Mouse (Mus musculus): ENCODE results near the gene Carns1. TPM values are rescaled to one million over a fixed set of nuclear protein-coding genes. Genes with fewer than 3 reads are reported as not detected.

Carns1 gene
- polyA plus RNA-seq, 1 experiment from 2014 or later: 3.9 TPM

- H3K27me3 ChIP-seq (ENCODE audit: insufficient read depth, poor library complexity, severe bottlenecking): no peaks in the 10 kb centered on the region
- WGBS: 6% methylated on average over 42 of the region's 42 CpGs
- peaks cover 39% of the 10 kb centered on the region for H3K36me3 ChIP-seq
These were observed 12.4 kb downstream of the Carns1 start, which contains the start of gene Rps6kb2 for GRCm38 (mm10) chr19:4162646-4163542. Gene Rps6kb2, minus strand, starts transcription at chr19:4163354.

GRCm38 (mm10) chr19:4159049-4159448 is 16.2 kb downstream of the Carns1 start:
- Histone ChIP-seq H3K4me1 (replicated peaks) (peaks cover 27% of the 10 kb centered on the region), H3K27ac (no peak overlapping the region), H3K36me3 (peaks cover 67% of the 10 kb centered on the region), H3K4me3 (no peak overlapping the region), H3K27me3 (ENCODE audit: insufficient read depth, poor library complexity, severe bottlenecking) (no peaks in the 10 kb centered on the region), H3K9me3 (no peaks in the 10 kb centered on the region)
- no peak for DNase-seq (ENCODE audit: low spot score)
- 97% methylated on average over 8 of the region's 8 CpGs for WGBS

More at GRCm38 (mm10) chr19:4162646-4163542, 12.4 kb downstream of the Carns1 start, which contains the start of gene Rps6kb2:
- Histone ChIP-seq H3K4me1 (replicated peaks) (peaks cover 25% of the 10 kb centered on the region), H3K4me3 (peak within 1 kb of the TSS; percentile 82), H3K9me3 (no peaks in the 10 kb centered on the region), H3K27ac (peak within 1 kb of the TSS; percentile 86)
- peak; percentile 95 for DNase-seq (ENCODE audit: low spot score)

- Histone ChIP-seq H3K36me3 (peaks cover 88% of the 10 kb centered on the region), H3K9me3 (no peaks in the 10 kb centered on the region)
These were observed 18.5 kb downstream of the Carns1 start for GRCm38 (mm10) chr19:4156771-4157170.

GRCm38 (mm10) chr19:4156073-4156579 is 19.2 kb downstream of the Carns1 start:
- H3K27ac ChIP-seq: peak overlapping the region; percentile 76
- WGBS: 75% methylated on average over 20 of the region's 20 CpGs
- peaks cover 88% of the 10 kb centered on the region for H3K36me3 ChIP-seq

More at GRCm38 (mm10) chr19:4156771-4157170, 18.5 kb downstream of the Carns1 start:
- no peak overlapping the region for H3K27ac ChIP-seq
- no peak for DNase-seq (ENCODE audit: low spot score)
- H3K4me3 ChIP-seq: no peak overlapping the region
- WGBS: 92% methylated on average over 12 of the region's 12 CpGs
- no peaks in the 10 kb centered on the region for H3K27me3 ChIP-seq (ENCODE audit: insufficient read depth, poor library complexity, severe bottlenecking)
- H3K4me1 ChIP-seq (replicated peaks): peaks cover 17% of the 10 kb centered on the region

GRCm38 (mm10) chr19:4155223-4156072 is 19.8 kb downstream of the Carns1 start:
- peaks cover 17% of the 10 kb centered on the region for H3K4me1 ChIP-seq (replicated peaks)
- peaks cover 88% of the 10 kb centered on the region for H3K36me3 ChIP-seq
- H3K9me3 ChIP-seq: no peaks in the 10 kb centered on the region
- DNase-seq (ENCODE audit: low spot score): no peak
- H3K4me3 ChIP-seq: no peak overlapping the region
- H3K27me3 ChIP-seq (ENCODE audit: insufficient read depth, poor library complexity, severe bottlenecking): no peaks in the 10 kb centered on the region
- 76% methylated on average over 6 of the region's 6 CpGs for WGBS
- H3K27ac ChIP-seq: peak overlapping the region; percentile 76

More at GRCm38 (mm10) chr19:4156073-4156579, 19.2 kb downstream of the Carns1 start:
- DNase-seq (ENCODE audit: low spot score): no peak
- H3K4me1 ChIP-seq (replicated peaks): peaks cover 17% of the 10 kb centered on the region
- no peak overlapping the region for H3K4me3 ChIP-seq
- no peaks in the 10 kb centered on the region for H3K27me3 ChIP-seq (ENCODE audit: insufficient read depth, poor library complexity, severe bottlenecking)
- no peaks in the 10 kb centered on the region for H3K9me3 ChIP-seq

GRCm38 (mm10) chr19:4154437-4155222 is 20.6 kb downstream of the Carns1 start:
- Histone ChIP-seq H3K27me3 (ENCODE audit: insufficient read depth, poor library complexity, severe bottlenecking) (no peaks in the 10 kb centered on the region), H3K4me3 (no peak overlapping the region), H3K4me1 (replicated peaks) (peaks cover 25% of the 10 kb centered on the region), H3K36me3 (peaks cover 90% of the 10 kb centered on the region), H3K9me3 (no peaks in the 10 kb centered on the region), H3K27ac (no peak overlapping the region)
- 81% methylated on average over 13 of the region's 13 CpGs for WGBS
- DNase-seq (ENCODE audit: low spot score): no peak

- Histone ChIP-seq H3K4me3 (no peak within 1 kb of the TSS), H3K36me3 (peaks cover 76% of the 10 kb centered on the region)
- 80% methylated on average over 11 of the region's 11 CpGs for WGBS
These were observed 22.0 kb downstream of the Carns1 start, which contains the start of gene Ptprcap for GRCm38 (mm10) chr19:4153232-4153654. Gene Ptprcap, plus strand, starts transcription at chr19:4153604.

GRCm38 (mm10) chr19:4152445-4153231 is 22.6 kb downstream of the Carns1 start:
- H3K27me3 ChIP-seq (ENCODE audit: insufficient read depth, poor library complexity, severe bottlenecking): no peaks in the 10 kb centered on the region
- peaks cover 70% of the 10 kb centered on the region for H3K36me3 ChIP-seq
- H3K27ac ChIP-seq: no peak overlapping the region
- no peak overlapping the region for H3K4me3 ChIP-seq
- DNase-seq (ENCODE audit: low spot score): no peak
- no peaks in the 10 kb centered on the region for H3K9me3 ChIP-seq
- WGBS: 90% methylated on average over 8 of the region's 8 CpGs
- peaks cover 44% of the 10 kb centered on the region for H3K4me1 ChIP-seq (replicated peaks)

More at GRCm38 (mm10) chr19:4153232-4153654, 22.0 kb downstream of the Carns1 start, which contains the start of gene Ptprcap:
- peaks cover 38% of the 10 kb centered on the region for H3K4me1 ChIP-seq (replicated peaks)
- DNase-seq (ENCODE audit: low spot score): no peak
- 0 out of 2 replicates have a peak within 1 kb of the TSS, but pooled peaks have one; percentile 0 for H3K27ac ChIP-seq
- H3K9me3 ChIP-seq: no peaks in the 10 kb centered on the region
- H3K27me3 ChIP-seq (ENCODE audit: insufficient read depth, poor library complexity, severe bottlenecking): no peaks in the 10 kb centered on the region

GRCm38 (mm10) chr19:4151898-4152297 is 23.4 kb downstream of the Carns1 start:
- H3K27ac ChIP-seq: no peak overlapping the region
- 88% methylated on average over 5 of the region's 5 CpGs for WGBS
- no peaks in the 10 kb centered on the region for H3K27me3 ChIP-seq (ENCODE audit: insufficient read depth, poor library complexity, severe bottlenecking)
- H3K4me3 ChIP-seq: no peak overlapping the region
- H3K36me3 ChIP-seq: peaks cover 63% of the 10 kb centered on the region
- peaks cover 49% of the 10 kb centered on the region for H3K4me1 ChIP-seq (replicated peaks)
- DNase-seq (ENCODE audit: low spot score): no peak
- no peaks in the 10 kb centered on the region for H3K9me3 ChIP-seq

- 85% methylated on average over 5 of the region's 5 CpGs for WGBS
- no peak overlapping the region for H3K27ac ChIP-seq
- no peaks in the 10 kb centered on the region for H3K27me3 ChIP-seq (ENCODE audit: insufficient read depth, poor library complexity, severe bottlenecking)
- peaks cover 58% of the 10 kb centered on the region for H3K36me3 ChIP-seq
- H3K4me1 ChIP-seq (replicated peaks): peaks cover 49% of the 10 kb centered on the region
- H3K4me3 ChIP-seq: no peak overlapping the region
- H3K9me3 ChIP-seq: no peaks in the 10 kb centered on the region
- DNase-seq (ENCODE audit: low spot score): no peak
These were observed 23.8 kb downstream of the Carns1 start for GRCm38 (mm10) chr19:4151488-4151860.
